In the genomic region with DNA sequence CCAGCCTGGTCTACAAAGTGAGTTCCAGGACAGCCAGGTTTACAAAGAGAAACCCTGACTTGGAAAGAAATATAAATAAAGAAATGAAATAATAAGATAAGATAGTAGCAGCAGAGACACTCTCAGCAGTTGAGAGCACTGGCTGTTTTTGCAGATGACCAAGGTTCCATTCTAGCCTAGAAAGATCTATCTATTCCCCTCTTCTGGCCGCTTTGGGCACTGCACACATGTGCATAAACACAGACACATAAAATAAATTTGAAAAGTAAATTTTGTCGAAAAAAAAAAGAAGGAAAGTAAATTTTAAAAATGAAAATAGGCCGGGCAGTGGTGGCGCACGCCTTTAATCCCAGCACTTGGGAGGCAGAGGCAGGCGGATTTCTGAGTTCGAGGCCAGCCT, we compare ENCODE assay signal across 10 mouse cellular contexts. TPM values are rescaled to one million over a fixed set of nuclear protein-coding genes. Genes with fewer than 3 reads are reported as not detected.
DNase-seq lines count a peak whose midpoint lies in the region; TF ChIP-seq lines count a peak whose summit lies in the region.
"Had no signal": no experiment of that assay in that cellular context is flagged by ENCODE, and none has a peak within 500 bp of the region (broad histone marks: within the 10 kb centered on the region; RNA-seq: fewer than 3 reads in every experiment).

No protein-coding gene starts in this region.

- H3K27ac ChIP-seq in gastrocnemius, adult 2 months: no peak overlapping the region
- H3K27ac ChIP-seq: embryonic facial prominence, embryonic 13.5 days had no signal

- peak; percentile 44 for TF ChIP-seq CTCF in gastrocnemius, adult 2 months (IDR thresholded peaks at IDR 0.05)

- H3K4me3 ChIP-seq in gastrocnemius, adult 2 months: no peak overlapping the region

- intact Hi-C loops in gastrocnemius, adult 2 months (cut with DNase I): loop anchor here (2.0 kb wide), 1 partner anchor 19 kb away; no protein-coding TSS in a partner anchor

- DNase-seq in gastrocnemius, adult 2 months: no peak
- DNase-seq in gastrocnemius, postnatal 10 days: no peak
- DNase-seq in lung, postnatal 10 days: peak; percentile 55
- no peak for DNase-seq in lung, postnatal 25 days (ENCODE audit: low spot score)
- DNase-seq in R1 (ENCODE audit: low read depth, low spot score): peak; percentile 60
- DNase-seq in naive thymus-derived CD4-positive, alpha-beta T cell, adult 2 months (ENCODE audit: low read depth): peak; percentile 58
- DNase-seq in right cerebral cortex, postnatal 14 days: no peak
- no peak for DNase-seq in layer of hippocampus, adult 9-11 months

RNA-seq across cellular contexts. Expression of gene Slc39a3, which starts 1.0 kb away (rescaled TPM):
- 10 to 100 TPM; 11.6 to 16.0 TPM for total RNA-seq in gastrocnemius, adult 2 months (2021)
- total RNA-seq in gastrocnemius, postnatal 10 days (2021): 10 to 100 TPM; 11.5 to 13.3 TPM

RNA-seq across cellular contexts. Expression of gene Diras1, which starts 10.8 kb away (rescaled TPM):
- total RNA-seq in gastrocnemius, adult 2 months (2021): under 1 TPM in 1 of 2 experiments, not detected in 1; 0.08 TPM
- total RNA-seq in gastrocnemius, postnatal 10 days (2021): under 1 TPM; 0.27 to 0.87 TPM
- total RNA-seq: neutrophil, adult 5-6 weeks had no signal

RNA-seq across cellular contexts. Expression of gene Gng7, which starts 21.5 kb away (rescaled TPM):
- 1 to 10 TPM in 1 of 2 experiments, under 1 TPM in 1; 0.66 to 1.0 TPM for total RNA-seq in gastrocnemius, adult 2 months (2021)
- total RNA-seq in gastrocnemius, postnatal 10 days (2021): 1 to 10 TPM; 1.7 to 2.0 TPM
- total RNA-seq: neutrophil, adult 5-6 weeks had no signal

RNA-seq across cellular contexts. Expression of gene Sgta, which starts 23.7 kb away (rescaled TPM):
- total RNA-seq in gastrocnemius, adult 2 months (2021): 100 to 1,000 TPM; 100 TPM
- total RNA-seq in gastrocnemius, postnatal 10 days (2021): 10 to 100 TPM; 82.2 to 84.4 TPM

RNA-seq across cellular contexts. Expression of gene Thop1, which starts 33.6 kb away (rescaled TPM):
- 10 to 100 TPM; 25.1 to 25.9 TPM for total RNA-seq in gastrocnemius, adult 2 months (2021)
- 10 to 100 TPM; 26.4 to 27.1 TPM for total RNA-seq in gastrocnemius, postnatal 10 days (2021)

Comparison
In these comparisons a context has a peak if more than half of its experiments do, and no peak if none do; other contexts are left out.
1. DNase-seq: peak in lung, postnatal 10 days (single experiment), R1 (single experiment) and naive thymus-derived CD4-positive, alpha-beta T cell, adult 2 months (single experiment); none in gastrocnemius, adult 2 months (single experiment), gastrocnemius, postnatal 10 days (single experiment), lung, postnatal 25 days (single experiment), right cerebral cortex, postnatal 14 days (single experiment) and layer of hippocampus, adult 9-11 months (single experiment).